9 mouse cellular contexts compared by ENCODE assay signal in genomic region chr16:93712966-93713365, GRCm38 (mm10). TPM values are rescaled to one million over a fixed set of nuclear protein-coding genes. Genes with fewer than 3 reads are reported as not detected.
A peak's percentile ranks its signal among the peaks of the same experiment; 100 is the strongest.
DNase-seq lines count a peak whose midpoint lies in the region; ATAC-seq and TF ChIP-seq lines count a peak whose summit lies in the region.
"Had no signal": no experiment of that assay in that cellular context is flagged by ENCODE, and none has a peak within 500 bp of the region (broad histone marks: within the 10 kb centered on the region; RNA-seq: fewer than 3 reads in every experiment).

No protein-coding gene starts in this region.

- H3K27me3 ChIP-seq in heart, embryonic 16.5 days (ENCODE audit: control insufficient read depth, insufficient read depth, low read length), result no peaks in the 10 kb centered on the region
- H3K27me3 ChIP-seq in cerebellum, adult 2 months (ENCODE audit: control insufficient read depth, insufficient read depth, low read length), result no peaks in the 10 kb centered on the region
- 0 out of 2 replicates have a peak, but pooled peaks cover 2% of the 10 kb centered on the region for H3K27me3 ChIP-seq in hindbrain, embryonic 11.5 days (ENCODE audit: control insufficient read depth, insufficient read depth, low read length)
- peaks cover 15% of the 10 kb centered on the region for H3K27me3 ChIP-seq in midbrain, embryonic 12.5 days

- intact Hi-C loops in heart, postnatal 14 days (cut with DNase I), result loop anchor here (10.0 kb wide), 1 partner anchor 52 kb away; no protein-coding TSS in a partner anchor
- intact Hi-C loops in left cerebral cortex, postnatal 4 days (cut with DNase I), result no loop called here

- H3K4me2 ChIP-seq in heart, embryonic 16.5 days (ENCODE audit: low read depth, low read length), result peak overlapping the region; percentile 89; the same call in 1 of the 2 replicates
- H3K4me2 ChIP-seq in hindbrain, embryonic 11.5 days (replicated peaks; ENCODE audit: low read depth, low read length), result peak overlapping the region; percentile 90
- H3K4me2 ChIP-seq in midbrain, embryonic 12.5 days (replicated peaks), result peak overlapping the region; percentile 92

- 0 out of 2 replicates have a peak, but pooled peaks have one; percentile 13 for TF ChIP-seq POLR2A in cerebellum, adult 2 months (IDR thresholded peaks at IDR 0.05; ENCODE audit: borderline replicate concordance, insufficient read depth, low read length)

- no peak for DNase-seq in heart, postnatal 14 days
- peak; percentile 63 to 64 for DNase-seq in cerebellum, adult 2 months
- no peak for DNase-seq in hindbrain, embryonic 11.5 days (ENCODE audit: low spot score)
- DNase-seq in retina, embryonic 14.5 days (ENCODE audit: low spot score), result no peak
- no peak for DNase-seq in left cerebral cortex, postnatal 4 days
- no peak for DNase-seq in frontal cortex, postnatal 10 days (ENCODE audit: low spot score in 2 of 2)

- no peak overlapping the region for H3K27ac ChIP-seq in heart, embryonic 16.5 days (ENCODE audit: low read length)
- peak overlapping the region; percentile 48 for H3K27ac ChIP-seq in cerebellum, adult 2 months (ENCODE audit: insufficient read depth, low read length)
- H3K27ac ChIP-seq in hindbrain, embryonic 11.5 days (ENCODE audit: low read depth, low read length), result no peak overlapping the region
- H3K27ac ChIP-seq in midbrain, embryonic 12.5 days (replicated peaks), result no peak overlapping the region

- no peak overlapping the region for H3K4me3 ChIP-seq in heart, embryonic 16.5 days (ENCODE audit: low read length)
- H3K4me3 ChIP-seq in cerebellum, adult 2 months (replicated peaks; ENCODE audit: insufficient read depth, low read depth, low read length), result peak overlapping the region; percentile 54
- H3K4me3 ChIP-seq in hindbrain, embryonic 11.5 days (ENCODE audit: low read depth, low read length), result peak overlapping the region; percentile 74; the same call in 1 of the 2 replicates
- H3K4me3 ChIP-seq in midbrain, embryonic 12.5 days, result peak overlapping the region; percentile 77

- H3K36me3 ChIP-seq in heart, embryonic 16.5 days (ENCODE audit: control insufficient read depth, insufficient read depth), result no peaks in the 10 kb centered on the region
- no peaks in the 10 kb centered on the region for H3K36me3 ChIP-seq in hindbrain, embryonic 11.5 days (ENCODE audit: control insufficient read depth, insufficient read depth, low read length)
- H3K36me3 ChIP-seq in midbrain, embryonic 12.5 days, result no peaks in the 10 kb centered on the region
- H3K36me3 ChIP-seq: G1E had no signal

- TF ChIP-seq CTCF in cerebellum, adult 2 months (IDR thresholded peaks at IDR 0.05; ENCODE audit: borderline replicate concordance, insufficient read depth, low read depth, low read length), result no peak

- H3K9ac ChIP-seq in heart, embryonic 16.5 days (ENCODE audit: low read length), result no peak overlapping the region; the same call in 1 of the 2 replicates
- H3K9ac ChIP-seq in hindbrain, embryonic 11.5 days (ENCODE audit: low read depth, low read length), result no peak overlapping the region
- H3K9ac ChIP-seq in midbrain, embryonic 12.5 days (replicated peaks), result peak overlapping the region; percentile 86

- H3K4me1 ChIP-seq in heart, embryonic 16.5 days (ENCODE audit: control insufficient read depth, insufficient read depth, low read length), result peaks cover 13% of the 10 kb centered on the region
- peaks cover 25% of the 10 kb centered on the region for H3K4me1 ChIP-seq in cerebellum, adult 2 months (ENCODE audit: control insufficient read depth, insufficient read depth, low read length)
- H3K4me1 ChIP-seq in hindbrain, embryonic 11.5 days (replicated peaks; ENCODE audit: control insufficient read depth, insufficient read depth, low read length), result no peaks in the 10 kb centered on the region; the same call in 1 of the 2 replicates
- H3K4me1 ChIP-seq in midbrain, embryonic 12.5 days, result peaks cover 24% of the 10 kb centered on the region

- no peaks in the 10 kb centered on the region for H3K9me3 ChIP-seq in heart, embryonic 16.5 days (replicated peaks; ENCODE audit: control insufficient read depth, low read length)
- no peaks in the 10 kb centered on the region for H3K9me3 ChIP-seq in hindbrain, embryonic 11.5 days (ENCODE audit: control insufficient read depth, low read length)
- no peaks in the 10 kb centered on the region for H3K9me3 ChIP-seq in midbrain, embryonic 12.5 days
- H3K9me3 ChIP-seq: G1E had no signal

- WGBS in heart, embryonic 16.5 days, result 80% methylated on average over 7 of the region's 7 CpGs
- WGBS in cerebellum, adult 2 months, result 10% methylated on average over 7 of the region's 7 CpGs
- 84% methylated on average over 7 of the region's 7 CpGs for WGBS in hindbrain, embryonic 11.5 days
- WGBS in midbrain, embryonic 12.5 days, result 77% methylated on average over 7 of the region's 7 CpGs

- ATAC-seq in heart, embryonic 16.5 days (replicated peaks; ENCODE audit: extremely low read depth, insufficient read depth, low FRiP score), result no peak
- no peak for ATAC-seq in hindbrain, embryonic 11.5 days (ENCODE audit: low FRiP score)
- no peak for ATAC-seq in midbrain, embryonic 12.5 days (ENCODE audit: low FRiP score, low read depth)

RNA-seq across cellular contexts. Expression of gene Dop1b, which starts 1.3 kb away (rescaled TPM):
- polyA plus RNA-seq in heart, embryonic 16.5 days (2015; fragmentation: Nextera tagmentation; extraction: Ambion mirVana), result 8.4 and 10.3 TPM in 2 replicates
- total RNA-seq in heart, postnatal 14 days (2021), result 10 to 100 TPM; 17.6 to 17.8 TPM
- polyA plus RNA-seq in cerebellum, adult 2 months (2012; rRNA removed), result 102 and 103 TPM in 2 replicates
- polyA plus RNA-seq in hindbrain, embryonic 11.5 days (2014; fragmentation: Nextera tagmentation; extraction: Ambion mirVana), result 15.7 and 19.6 TPM in 2 replicates
- polyA plus RNA-seq in midbrain, embryonic 12.5 days (2016; fragmentation: Nextera tagmentation; extraction: Ambion mirVana), result 21.7 and 21.9 TPM in 2 replicates
- 10 to 100 TPM; 94.6 to 97.1 TPM for total RNA-seq in left cerebral cortex, postnatal 4 days (2021)

RNA-seq across cellular contexts. Expression of gene Cbr3, which starts 30.0 kb away (rescaled TPM):
- polyA plus RNA-seq in heart, embryonic 16.5 days (2015; fragmentation: Nextera tagmentation; extraction: Ambion mirVana), result 0.98 and 1.0 TPM in 2 replicates
- total RNA-seq in heart, postnatal 14 days (2021), result 1 to 10 TPM; 2.7 to 3.4 TPM
- 5.3 and 6.2 TPM in 2 replicates for polyA plus RNA-seq in cerebellum, adult 2 months (2012; rRNA removed)
- 0.67 and 0.82 TPM in 2 replicates for polyA plus RNA-seq in hindbrain, embryonic 11.5 days (2014; fragmentation: Nextera tagmentation; extraction: Ambion mirVana)
- 0.59 and 0.65 TPM in 2 replicates for polyA plus RNA-seq in midbrain, embryonic 12.5 days (2016; fragmentation: Nextera tagmentation; extraction: Ambion mirVana)
- total RNA-seq in left cerebral cortex, postnatal 4 days (2021), result 1 to 10 TPM; 7.3 to 8.1 TPM
- total RNA-seq: G1E had no signal
- polyA plus RNA-seq: G1E had no signal

Comparison
In these comparisons a context has a peak if more than half of its experiments do, and no peak if none do; other contexts are left out.
1. DNase-seq: peak in cerebellum, adult 2 months (2 of 2); none in heart, postnatal 14 days (0 of 2), hindbrain, embryonic 11.5 days (single experiment), retina, embryonic 14.5 days (single experiment), left cerebral cortex, postnatal 4 days (single experiment) and frontal cortex, postnatal 10 days (0 of 2).
2. Peak in every context shown above with its lines, with median percentiles within 50 percentile points of each other: H3K4me2 ChIP-seq.